Mouse (Mus musculus) 3134 (cell line): ENCODE measurements around the gene Olfr1447.

Experiments used
- DNase-seq: peaks from one replicate; pipeline ENCODE4 v3.0.0-alpha.2; 2011; ENCODE audit warnings: low spot score; ENCODE audit not compliant: insufficient read length; ENCODE audit errors: extremely low read depth

The Olfr1447 gene

GRCm38 (mm10) chr19:12903643-12904042 is at the start of gene Olfr1447:
Gene Olfr1447, minus strand, starts transcription at chr19:12903743.
- no peak for DNase-seq

- DNase-seq: no peak
These were observed 46.4 kb upstream of the Olfr1447 start, which contains the start of gene Olfr1450 for GRCm38 (mm10) chr19:12949958-12950357. Gene Olfr1450, plus strand, starts transcription at chr19:12950258.

GRCm38 (mm10) chr19:12930540-12930939 is 27.0 kb upstream of the Olfr1447 start, which contains the start of gene Olfr1449:
Gene Olfr1449, plus strand, starts transcription at chr19:12930840.
- DNase-seq: no peak

- no peak for DNase-seq
These were observed 20.8 kb upstream of the Olfr1447 start, which contains the start of gene Olfr1448 for GRCm38 (mm10) chr19:12924319-12924718. Gene Olfr1448, minus strand, starts transcription at chr19:12924419.

GRCm38 (mm10) chr19:12893424-12893823 is 10.1 kb downstream of the Olfr1447 start, which contains the start of gene Olfr1446:
Gene Olfr1446, minus strand, starts transcription at chr19:12893524.
- DNase-seq: no peak

- no peak for DNase-seq
These were observed 20.0 kb downstream of the Olfr1447 start, which contains the start of gene Olfr1445 for GRCm38 (mm10) chr19:12883555-12883954. Gene Olfr1445, plus strand, starts transcription at chr19:12883855.

- no peak for DNase-seq
These were observed 46.6 kb downstream of the Olfr1447 start, which contains the start of gene Olfr1444 for GRCm38 (mm10) chr19:12856983-12857382. Gene Olfr1444, plus strand, starts transcription at chr19:12857283.
